Mouse (Mus musculus): ENCODE measurements at regions not wholly inside any gene's neighbourhood (a gene's known extent, or its start where the extent isn't known, plus 50 kb on each side); places are given as distances from the start of the nearest gene placed in this dataset.

DNA sequence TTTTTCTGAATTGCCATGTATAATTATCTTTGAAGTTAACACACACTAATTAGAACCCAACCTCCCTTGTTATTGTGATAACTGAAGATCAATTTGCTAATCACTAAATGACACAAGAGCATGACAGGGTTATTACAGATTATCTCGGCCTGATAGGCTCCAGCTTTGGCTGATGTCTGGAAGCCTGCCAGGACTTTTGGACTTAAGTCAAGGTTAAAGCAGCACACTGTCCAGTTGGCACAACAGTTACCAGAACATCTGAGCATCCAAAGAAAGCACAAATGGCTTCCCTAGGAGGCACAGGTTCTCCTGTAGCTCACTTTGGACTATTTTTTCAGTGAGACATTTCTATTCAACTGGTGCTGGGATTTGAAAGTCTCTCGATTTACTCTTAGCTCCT, 475.0 kb upstream of the A730009L09Rik start:
- no peak for DNase-seq

DNA sequence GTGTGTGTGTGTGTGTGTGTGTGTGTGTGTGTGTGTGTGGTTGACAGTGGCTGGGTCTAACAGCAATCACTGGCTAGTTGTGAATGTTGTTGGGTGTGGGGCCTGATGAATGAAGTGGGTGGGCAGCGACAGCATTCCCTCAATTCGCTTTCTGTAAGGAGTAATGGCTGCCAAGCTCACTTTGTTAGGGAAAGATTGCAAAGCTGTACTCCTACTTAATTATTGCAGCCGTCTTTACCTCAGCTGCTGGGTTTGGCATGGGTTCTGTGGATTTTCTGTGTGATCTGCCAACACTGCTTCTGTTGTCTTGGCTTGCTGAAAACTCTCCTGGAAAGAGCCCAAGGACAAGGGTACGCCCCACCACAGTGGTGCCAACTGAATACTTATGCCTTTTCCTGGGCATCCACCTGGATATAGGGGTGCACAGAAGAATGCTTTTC, 472.9 kb upstream of the A730009L09Rik start:
- DNase-seq: peak; percentile 75

DNA sequence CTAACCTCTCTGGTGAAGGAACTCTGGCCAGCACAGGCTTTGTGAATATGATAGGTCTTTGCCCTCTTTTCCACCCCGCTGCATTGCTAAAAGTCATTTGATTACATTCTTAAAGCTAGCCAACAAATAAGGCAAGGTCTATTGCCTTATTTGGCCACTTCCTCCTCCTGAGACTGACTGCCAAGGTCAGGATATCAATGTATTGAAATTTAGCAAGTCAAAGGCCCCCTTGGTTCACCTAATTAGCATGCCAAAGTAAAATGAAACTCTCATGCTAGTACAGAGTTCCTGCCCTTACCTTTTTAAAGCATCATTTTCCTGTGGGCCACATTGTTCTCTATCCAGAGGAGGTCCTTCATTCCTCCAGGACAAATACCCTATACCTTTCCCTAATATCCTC, 469.6 kb upstream of the A730009L09Rik start:
- no peak for DNase-seq

Measured in layer of hippocampus, adult 9-11 months (tissue).